Mouse (Mus musculus): ENCODE results near the gene Olfr597. TPM values are rescaled to one million over a fixed set of nuclear protein-coding genes. Genes with fewer than 3 reads are reported as not detected.
"Not testable (repeated sequence)": the region's sequence is repeated elsewhere in the genome, so short reads cannot be mapped to it uniquely, and the experiment has no call there.

Olfr597 gene
- polyA plus RNA-seq (2014; fragmentation: Nextera tagmentation; extraction: Ambion mirVana) = not detected in 2 replicates

DNA sequence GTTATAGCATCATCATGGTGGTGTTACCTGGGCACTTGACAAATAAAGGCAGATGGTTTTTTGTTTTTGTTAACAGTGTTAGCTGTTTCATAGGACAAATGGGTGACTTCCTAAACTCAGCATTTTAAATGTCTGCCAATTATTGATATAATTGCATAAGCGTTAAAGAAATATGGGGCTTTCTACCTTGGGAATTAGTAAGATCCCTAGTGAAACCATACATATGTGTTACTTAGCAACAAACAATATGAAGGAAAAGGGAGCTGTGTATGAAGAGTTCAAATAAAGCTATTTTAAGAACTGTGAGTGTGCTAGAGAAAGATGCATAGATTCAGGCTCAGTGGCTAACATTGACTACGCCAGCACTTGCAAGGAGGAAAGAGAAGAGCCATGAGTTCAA is at the start of gene Olfr597:
Gene Olfr597 (plus strand): TSS at position 301 of the 400 bp plus-strand sequence.
- WGBS = 93% methylated on average over 2 of the region's 2 CpGs
- H3K9me3 ChIP-seq (ENCODE audit: control insufficient read depth, low read length); DNase-seq (ENCODE audit: low spot score); H3K27me3 ChIP-seq (ENCODE audit: control insufficient read depth, insufficient read depth, low read length); H3K36me3 ChIP-seq (ENCODE audit: control insufficient read depth, insufficient read depth, low read length); H3K4me3 ChIP-seq (ENCODE audit: low read depth, low read length); H3K27ac ChIP-seq (replicated peaks; ENCODE audit: low read depth, low read length); H3K4me2 ChIP-seq (ENCODE audit: low read depth, severe bottlenecking); H3K4me1 ChIP-seq (ENCODE audit: control insufficient read depth, insufficient read depth, low read length); ATAC-seq (ENCODE audit: insufficient number of reproducible peaks, low FRiP score, low TSS enrichment, low read depth); H3K9ac ChIP-seq (ENCODE audit: low read length): not testable (repeated sequence)

DNA sequence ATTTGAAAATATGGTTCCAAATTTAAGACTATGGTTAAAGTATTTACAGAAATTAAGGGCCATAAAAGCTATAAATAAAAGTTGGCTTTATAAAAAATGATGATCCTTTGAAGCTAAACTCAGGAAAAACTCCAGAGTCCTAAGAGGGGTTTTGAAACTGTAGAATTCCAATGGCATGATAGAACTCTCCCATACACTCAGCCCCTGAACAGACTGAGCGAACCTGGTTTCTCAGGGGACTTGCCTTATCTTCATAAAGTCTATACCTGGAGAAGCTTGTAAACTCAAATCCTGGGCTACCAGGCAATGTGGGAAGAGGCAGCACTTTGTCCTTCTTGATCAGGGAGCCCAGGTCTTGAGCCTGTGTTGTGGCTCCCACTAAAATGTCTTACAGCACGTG is 10.8 kb upstream of the Olfr597 start, which contains the start of gene Olfr596:
Gene Olfr596 (plus strand): TSS at position 301 of the 400 bp plus-strand sequence.
- H3K27ac ChIP-seq (replicated peaks; ENCODE audit: low read depth, low read length); DNase-seq (ENCODE audit: low spot score); H3K9me3 ChIP-seq (ENCODE audit: control insufficient read depth, low read length); H3K27me3 ChIP-seq (ENCODE audit: control insufficient read depth, insufficient read depth, low read length); H3K4me3 ChIP-seq (ENCODE audit: low read depth, low read length); H3K36me3 ChIP-seq (ENCODE audit: control insufficient read depth, insufficient read depth, low read length); H3K4me2 ChIP-seq (ENCODE audit: low read depth, severe bottlenecking); ATAC-seq (ENCODE audit: insufficient number of reproducible peaks, low FRiP score, low TSS enrichment, low read depth); H3K4me1 ChIP-seq (ENCODE audit: control insufficient read depth, insufficient read depth, low read length); H3K9ac ChIP-seq (ENCODE audit: low read length): not testable (repeated sequence)
- WGBS = 88% methylated on average over 2 of the region's 2 CpGs

DNA sequence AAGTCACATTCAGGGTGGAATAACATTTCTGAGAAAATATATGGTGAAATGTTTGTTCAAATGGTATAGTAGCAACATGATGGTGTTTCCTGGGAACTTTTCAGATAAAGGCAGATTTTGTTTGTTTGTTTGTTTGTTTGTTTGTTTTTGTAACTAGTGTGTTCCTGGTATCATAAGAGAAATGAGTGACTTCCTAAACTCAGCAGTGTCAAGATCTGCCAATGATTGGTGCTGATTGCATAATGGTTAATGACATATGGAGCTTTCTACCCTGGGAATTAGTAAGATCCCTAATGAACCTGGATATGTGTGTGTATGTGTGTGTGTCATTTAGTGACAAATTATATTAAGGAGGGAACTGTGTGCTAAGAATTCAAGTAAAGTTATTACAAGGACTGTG is 7.2 kb downstream of the Olfr597 start, which contains the start of gene Olfr598:
Gene Olfr598 (plus strand): TSS at position 301 of the 400 bp plus-strand sequence.
- Histone ChIP-seq H3K4me3 (ENCODE audit: low read depth, low read length) (no peak within 1 kb of the TSS), H3K4me2 (ENCODE audit: low read depth, severe bottlenecking) (no peak within 1 kb of the TSS), H3K9ac (ENCODE audit: low read length) (no peak within 1 kb of the TSS), H3K27me3 (ENCODE audit: control insufficient read depth, insufficient read depth, low read length) (no peaks in the 10 kb centered on the region), H3K9me3 (ENCODE audit: control insufficient read depth, low read length) (no peaks in the 10 kb centered on the region), H3K4me1 (ENCODE audit: control insufficient read depth, insufficient read depth, low read length) (no peaks in the 10 kb centered on the region), H3K27ac (replicated peaks; ENCODE audit: low read depth, low read length) (no peak within 1 kb of the TSS), H3K36me3 (ENCODE audit: control insufficient read depth, insufficient read depth, low read length) (no peaks in the 10 kb centered on the region)
- ATAC-seq (ENCODE audit: insufficient number of reproducible peaks, low FRiP score, low TSS enrichment, low read depth) (no peak), DNase-seq (ENCODE audit: low spot score) (no peak)

DNA sequence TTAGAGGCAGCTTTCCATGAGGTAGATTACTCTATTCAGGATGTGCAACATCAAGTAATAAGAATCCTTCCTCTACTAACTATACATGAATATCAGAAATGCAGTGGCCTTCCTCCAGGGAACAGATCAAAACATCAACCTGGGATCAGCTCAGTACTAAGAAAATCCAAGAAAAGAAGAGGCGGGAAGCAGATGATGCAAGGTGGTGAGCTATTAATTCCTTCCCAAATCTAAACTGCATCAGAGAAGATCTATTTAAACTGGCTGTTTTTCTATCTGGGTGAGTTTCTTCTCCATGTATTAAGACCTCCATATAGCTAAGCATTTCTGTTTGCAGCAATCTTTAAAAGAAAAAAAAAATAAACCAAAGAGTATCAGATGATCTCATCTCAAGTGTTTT is 19.5 kb downstream of the Olfr597 start, which contains the start of gene Olfr599:
Gene Olfr599 (plus strand): TSS at position 301 of the 400 bp plus-strand sequence.
- Histone ChIP-seq H3K9me3 (ENCODE audit: control insufficient read depth, low read length) (no peaks in the 10 kb centered on the region), H3K4me3 (ENCODE audit: low read depth, low read length) (no peak within 1 kb of the TSS), H3K27me3 (ENCODE audit: control insufficient read depth, insufficient read depth, low read length) (no peaks in the 10 kb centered on the region), H3K4me2 (ENCODE audit: low read depth, severe bottlenecking) (no peak within 1 kb of the TSS), H3K4me1 (ENCODE audit: control insufficient read depth, insufficient read depth, low read length) (no peaks in the 10 kb centered on the region), H3K36me3 (ENCODE audit: control insufficient read depth, insufficient read depth, low read length) (no peaks in the 10 kb centered on the region), H3K27ac (replicated peaks; ENCODE audit: low read depth, low read length) (no peak within 1 kb of the TSS), H3K9ac (ENCODE audit: low read length) (no peak within 1 kb of the TSS)
- 92% methylated on average over 1 of the region's 1 CpGs for WGBS
- no peak for ATAC-seq (ENCODE audit: insufficient number of reproducible peaks, low FRiP score, low TSS enrichment, low read depth)
- DNase-seq (ENCODE audit: low spot score) = no peak

DNA sequence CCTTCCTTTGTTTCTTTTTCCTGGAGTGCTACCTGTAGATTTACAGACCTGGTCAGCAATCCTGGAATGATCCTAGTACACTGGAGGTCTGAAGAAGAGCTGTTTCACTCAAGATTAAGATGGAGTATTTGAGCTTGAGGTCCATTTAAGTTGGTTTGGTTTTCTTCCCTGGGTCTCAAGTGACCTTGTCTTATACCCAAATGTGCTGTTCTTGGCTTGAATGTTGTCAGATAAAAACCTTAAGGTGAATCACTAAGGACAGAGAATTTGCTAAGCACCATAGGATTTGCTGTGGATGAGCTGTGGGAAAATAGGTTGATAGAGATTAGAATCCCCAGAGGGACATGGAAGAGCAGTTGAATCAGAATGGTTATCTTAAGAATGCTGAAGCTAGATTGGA is 33.5 kb downstream of the Olfr597 start, which contains the start of gene Olfr600:
Gene Olfr600 (minus strand): TSS at position 101 of the 400 bp plus-strand sequence.
- ATAC-seq (ENCODE audit: insufficient number of reproducible peaks, low FRiP score, low TSS enrichment, low read depth) = no peak
- no peak within 1 kb of the TSS for H3K4me3 ChIP-seq (ENCODE audit: low read depth, low read length)
- no peak within 1 kb of the TSS for H3K27ac ChIP-seq (replicated peaks; ENCODE audit: low read depth, low read length)
- no peak within 1 kb of the TSS for H3K4me2 ChIP-seq (ENCODE audit: low read depth, severe bottlenecking)
- H3K9me3 ChIP-seq (ENCODE audit: control insufficient read depth, low read length) = no peaks in the 10 kb centered on the region
- no peak within 1 kb of the TSS for H3K9ac ChIP-seq (ENCODE audit: low read length)
- no peaks in the 10 kb centered on the region for H3K27me3 ChIP-seq (ENCODE audit: control insufficient read depth, insufficient read depth, low read length)
- H3K4me1 ChIP-seq (ENCODE audit: control insufficient read depth, insufficient read depth, low read length) = no peaks in the 10 kb centered on the region
- no peaks in the 10 kb centered on the region for H3K36me3 ChIP-seq (ENCODE audit: control insufficient read depth, insufficient read depth, low read length)
- no peak for DNase-seq (ENCODE audit: low spot score)

DNA sequence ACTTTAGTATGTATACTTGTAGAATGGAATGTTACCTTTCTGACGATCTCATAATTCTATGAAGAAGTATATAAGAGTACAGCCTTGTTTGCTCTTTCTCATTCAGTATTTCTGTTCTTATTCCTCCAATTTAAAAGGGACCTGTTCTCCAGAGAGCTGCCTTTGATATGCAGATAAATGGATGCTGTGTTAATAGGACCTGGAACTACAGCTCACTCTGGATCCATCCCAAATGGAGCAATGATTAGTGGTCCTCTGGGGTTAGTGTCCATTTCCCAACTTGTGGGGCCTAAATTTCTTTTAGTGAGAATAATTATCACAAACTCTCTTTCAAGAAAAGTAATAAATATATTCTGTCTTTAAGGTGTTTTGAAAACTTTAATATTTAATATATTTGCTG is 46.4 kb downstream of the Olfr597 start, which contains the start of gene Olfr601:
Gene Olfr601 (minus strand): TSS at position 101 of the 400 bp plus-strand sequence.
- no peak within 1 kb of the TSS for H3K27ac ChIP-seq (replicated peaks; ENCODE audit: low read depth, low read length)
- no peaks in the 10 kb centered on the region for H3K27me3 ChIP-seq (ENCODE audit: control insufficient read depth, insufficient read depth, low read length)
- H3K4me1 ChIP-seq (ENCODE audit: control insufficient read depth, insufficient read depth, low read length) = no peaks in the 10 kb centered on the region
- no peak within 1 kb of the TSS for H3K4me3 ChIP-seq (ENCODE audit: low read depth, low read length)
- H3K4me2 ChIP-seq (ENCODE audit: low read depth, severe bottlenecking) = no peak within 1 kb of the TSS
- no peak for ATAC-seq (ENCODE audit: insufficient number of reproducible peaks, low FRiP score, low TSS enrichment, low read depth)
- 96% methylated on average over 1 of the region's 1 CpGs for WGBS
- no peak for DNase-seq (ENCODE audit: low spot score)
- H3K9me3 ChIP-seq (ENCODE audit: control insufficient read depth, low read length) = no peaks in the 10 kb centered on the region
- no peaks in the 10 kb centered on the region for H3K36me3 ChIP-seq (ENCODE audit: control insufficient read depth, insufficient read depth, low read length)
- H3K9ac ChIP-seq (ENCODE audit: low read length) = no peak within 1 kb of the TSS

Small RNA genes lying within 50 kb of the gene (microRNA-seq; reads per million reads assigned to microRNA genes)
- not detected for gene Gm23550

Other genes with a start within 250 kb of the Olfr597 start
- not detected in 2 replicates for gene Olfr584, start 234.4 kb upstream of the Olfr597 start, polyA plus RNA-seq (2014; fragmentation: Nextera tagmentation; extraction: Ambion mirVana)
- gene Olfr585, start 218.6 kb upstream of the Olfr597 start, polyA plus RNA-seq (2014; fragmentation: Nextera tagmentation; extraction: Ambion mirVana) = not detected in 2 replicates
- not detected in 2 replicates for gene Olfr586, start 190.7 kb upstream of the Olfr597 start, polyA plus RNA-seq (2014; fragmentation: Nextera tagmentation; extraction: Ambion mirVana)
- gene Olfr588-ps1, start 175.4 kb upstream of the Olfr597 start, polyA plus RNA-seq (2014; fragmentation: Nextera tagmentation; extraction: Ambion mirVana) = not detected in 2 replicates
- not detected in 2 replicates for gene Olfr589, start 160.0 kb upstream of the Olfr597 start, polyA plus RNA-seq (2014; fragmentation: Nextera tagmentation; extraction: Ambion mirVana)
- gene Olfr591, start 138.0 kb upstream of the Olfr597 start, polyA plus RNA-seq (2014; fragmentation: Nextera tagmentation; extraction: Ambion mirVana) = not detected in 2 replicates
- not detected in 2 replicates for gene Olfr592, start 131.5 kb upstream of the Olfr597 start, polyA plus RNA-seq (2014; fragmentation: Nextera tagmentation; extraction: Ambion mirVana)
- gene Olfr593, start 104.5 kb upstream of the Olfr597 start, polyA plus RNA-seq (2014; fragmentation: Nextera tagmentation; extraction: Ambion mirVana) = not detected in 2 replicates
- not detected in 2 replicates for gene Olfr594, start 99.3 kb upstream of the Olfr597 start, polyA plus RNA-seq (2014; fragmentation: Nextera tagmentation; extraction: Ambion mirVana)
- gene Usp17ld, start 63.8 kb upstream of the Olfr597 start, polyA plus RNA-seq (2014; fragmentation: Nextera tagmentation; extraction: Ambion mirVana) = not detected in 2 replicates
- not detected in 2 replicates for gene Olfr596, start 10.7 kb upstream of the Olfr597 start, polyA plus RNA-seq (2014; fragmentation: Nextera tagmentation; extraction: Ambion mirVana)
- not detected in 2 replicates for gene Olfr598, start 7.3 kb downstream of the Olfr597 start, polyA plus RNA-seq (2014; fragmentation: Nextera tagmentation; extraction: Ambion mirVana)
- gene Olfr599, start 19.6 kb downstream of the Olfr597 start, polyA plus RNA-seq (2014; fragmentation: Nextera tagmentation; extraction: Ambion mirVana) = not detected in 2 replicates
- not detected in 2 replicates for gene Olfr600, start 33.4 kb downstream of the Olfr597 start, polyA plus RNA-seq (2014; fragmentation: Nextera tagmentation; extraction: Ambion mirVana)
- gene Olfr601, start 46.3 kb downstream of the Olfr597 start, polyA plus RNA-seq (2014; fragmentation: Nextera tagmentation; extraction: Ambion mirVana) = not detected in 2 replicates
- gene Olfr603, start 69.9 kb downstream of the Olfr597 start, polyA plus RNA-seq (2014; fragmentation: Nextera tagmentation; extraction: Ambion mirVana) = not detected in 2 replicates
- not detected in 2 replicates for gene Usp17lc, start 98.8 kb downstream of the Olfr597 start, polyA plus RNA-seq (2014; fragmentation: Nextera tagmentation; extraction: Ambion mirVana)
- gene Olfr605, start 129.1 kb downstream of the Olfr597 start, polyA plus RNA-seq (2014; fragmentation: Nextera tagmentation; extraction: Ambion mirVana) = not detected in 2 replicates
- not detected in 2 replicates for gene Olfr606, start 132.7 kb downstream of the Olfr597 start, polyA plus RNA-seq (2014; fragmentation: Nextera tagmentation; extraction: Ambion mirVana)
- gene Olfr607, start 147.8 kb downstream of the Olfr597 start, polyA plus RNA-seq (2014; fragmentation: Nextera tagmentation; extraction: Ambion mirVana) = not detected in 2 replicates
- gene Olfr608, start 153.6 kb downstream of the Olfr597 start, polyA plus RNA-seq (2014; fragmentation: Nextera tagmentation; extraction: Ambion mirVana) = not detected in 2 replicates
- gene Olfr609, start 181.7 kb downstream of the Olfr597 start, polyA plus RNA-seq (2014; fragmentation: Nextera tagmentation; extraction: Ambion mirVana) = not detected in 2 replicates
- gene Olfr610, start 195.8 kb downstream of the Olfr597 start, polyA plus RNA-seq (2014; fragmentation: Nextera tagmentation; extraction: Ambion mirVana) = not detected in 2 replicates
- gene Olfr611, start 204.5 kb downstream of the Olfr597 start, polyA plus RNA-seq (2014; fragmentation: Nextera tagmentation; extraction: Ambion mirVana) = not detected in 2 replicates
- gene Olfr612, start 226.4 kb downstream of the Olfr597 start, polyA plus RNA-seq (2014; fragmentation: Nextera tagmentation; extraction: Ambion mirVana) = not detected in 2 replicates
- gene Olfr613, start 231.8 kb downstream of the Olfr597 start, polyA plus RNA-seq (2014; fragmentation: Nextera tagmentation; extraction: Ambion mirVana) = not detected in 2 replicates
- gene Olfr615, start 239.8 kb downstream of the Olfr597 start, polyA plus RNA-seq (2014; fragmentation: Nextera tagmentation; extraction: Ambion mirVana) = not detected in 2 replicates

Data from limb, embryonic 11.5 days (tissue).